Mouse (Mus musculus) stomach, postnatal 0 days (tissue): Measurements from ENCODE around the gene Dnase2a.

Experiments used
- CTCF ChIP-seq: IDR thresholded peaks from 2 replicates; pipeline ENCODE4 v1.5.1; 2016; ENCODE audit warnings: antibody characterized with exemption, low read depth, mild to moderate bottlenecking, moderate library complexity
- EP300 ChIP-seq: optimal IDR thresholded peaks from 2 replicates; pipeline ENCODE3; 2016; ENCODE audit warnings: antibody characterized with exemption

- no peak for TF ChIP-seq CTCF
- no peak for TF ChIP-seq EP300
These were observed 58.2 kb downstream of the Dnase2a start for GRCm38 (mm10) chr8:84966603-84967002.
